8 mouse cellular contexts compared by ENCODE assay signal in the genomic region with DNA sequence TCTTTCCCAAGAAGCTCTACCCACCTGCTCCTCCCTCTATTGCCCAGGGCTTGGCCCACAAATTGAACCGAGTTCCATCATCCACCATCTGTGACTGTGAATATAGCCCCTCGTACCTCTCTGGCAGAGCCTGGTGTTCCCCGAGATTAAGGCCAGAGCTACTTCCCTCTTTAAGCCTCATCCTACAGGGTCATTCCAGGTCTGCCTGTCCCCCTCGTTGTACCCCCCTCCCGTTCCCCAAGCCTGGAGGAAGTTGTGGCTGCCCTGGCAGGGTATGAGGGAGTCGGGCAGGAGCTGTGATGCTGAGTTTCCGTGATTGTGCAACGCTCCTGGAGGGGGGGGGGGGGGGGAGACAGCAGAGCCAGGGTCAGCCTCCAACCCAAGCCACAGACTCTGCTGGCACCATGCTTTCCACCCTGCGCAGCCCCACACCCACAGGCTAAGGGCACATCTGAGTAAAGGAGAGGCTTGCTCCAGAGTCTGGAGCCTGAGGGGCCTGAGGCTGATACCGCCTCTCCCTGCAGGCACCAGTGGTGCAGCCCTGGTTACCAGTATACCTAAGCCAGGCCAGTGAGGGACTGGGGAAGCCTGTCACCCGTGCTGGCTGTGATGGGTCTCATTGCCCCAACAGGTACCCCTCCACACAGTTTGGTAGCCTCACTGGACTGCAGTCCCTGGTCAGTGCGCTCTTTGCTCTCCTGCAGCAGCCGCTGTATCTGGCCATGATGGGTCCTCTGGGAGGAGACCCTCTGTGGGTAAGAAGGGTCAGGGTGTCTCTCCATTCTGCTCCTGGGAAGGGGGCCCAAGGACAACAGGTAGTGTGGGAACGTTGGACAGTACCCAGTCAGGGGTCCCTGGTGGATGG. TPM values are rescaled to one million over a fixed set of nuclear protein-coding genes. Genes with fewer than 3 reads are reported as not detected.
DNase-seq lines count a peak whose midpoint lies in the region; ATAC-seq lines count a peak whose summit lies in the region.

No protein-coding gene starts in this region.

- DNase-seq in thymus, postnatal 4 days: peak; percentile 41
- DNase-seq in thymus, adult 18-20 months: no peak
- no peak for DNase-seq in frontal cortex, postnatal 36 days (ENCODE audit: low spot score in 2 of 2)
- DNase-seq in layer of hippocampus, adult 8-10 months (ENCODE audit: low spot score in 2 of 2): no peak

- peaks cover 25% of the 10 kb centered on the region for H3K36me3 ChIP-seq in forebrain, embryonic 12.5 days (replicated peaks)
- H3K36me3 ChIP-seq in forebrain, embryonic 15.5 days: peaks cover 14% of the 10 kb centered on the region
- no peaks in the 10 kb centered on the region for H3K36me3 ChIP-seq in liver, embryonic 12.5 days
- H3K36me3 ChIP-seq in stomach, embryonic 16.5 days (ENCODE audit: control insufficient read depth, insufficient read depth, low read length): no peaks in the 10 kb centered on the region

- H3K4me3 ChIP-seq in forebrain, embryonic 12.5 days (replicated peaks): no peak overlapping the region
- no peak overlapping the region for H3K4me3 ChIP-seq in forebrain, embryonic 15.5 days
- no peak overlapping the region for H3K4me3 ChIP-seq in liver, embryonic 12.5 days
- no peak overlapping the region for H3K4me3 ChIP-seq in stomach, embryonic 16.5 days (replicated peaks; ENCODE audit: low read length)

- 76% methylated on average over 14 of the region's 14 CpGs for WGBS in forebrain, embryonic 12.5 days
- WGBS in forebrain, embryonic 15.5 days: 75% methylated on average over 13 of the region's 14 CpGs
- WGBS in liver, embryonic 12.5 days (ENCODE audit: insufficient replicate concordance): 39% methylated on average over 12 of the region's 14 CpGs
- 70% methylated on average over 12 of the region's 14 CpGs for WGBS in stomach, embryonic 16.5 days

- no peak overlapping the region for H3K4me2 ChIP-seq in forebrain, embryonic 12.5 days
- no peak overlapping the region for H3K4me2 ChIP-seq in forebrain, embryonic 15.5 days (replicated peaks)
- no peak overlapping the region for H3K4me2 ChIP-seq in liver, embryonic 12.5 days
- H3K4me2 ChIP-seq in stomach, embryonic 16.5 days (ENCODE audit: low read depth, low read length): no peak overlapping the region

- no peaks in the 10 kb centered on the region for H3K9me3 ChIP-seq in forebrain, embryonic 12.5 days
- no peaks in the 10 kb centered on the region for H3K9me3 ChIP-seq in forebrain, embryonic 15.5 days
- H3K9me3 ChIP-seq in liver, embryonic 12.5 days (replicated peaks): no peaks in the 10 kb centered on the region
- H3K9me3 ChIP-seq in stomach, embryonic 16.5 days (replicated peaks; ENCODE audit: control insufficient read depth, low read length): no peaks in the 10 kb centered on the region

- no peak for ATAC-seq in forebrain, embryonic 12.5 days (ENCODE audit: low FRiP score)
- ATAC-seq in forebrain, embryonic 15.5 days (replicated peaks): no peak
- ATAC-seq in liver, embryonic 12.5 days: 0 out of 2 replicates have a peak, but pooled peaks have one; percentile 2
- peak; percentile 22; the same call in 1 of the 2 replicates for ATAC-seq in stomach, embryonic 16.5 days (ENCODE audit: insufficient read depth, low FRiP score)

- 0 out of 2 replicates have a peak, but pooled peaks cover 3% of the 10 kb centered on the region for H3K27me3 ChIP-seq in forebrain, embryonic 12.5 days
- no peaks in the 10 kb centered on the region for H3K27me3 ChIP-seq in forebrain, embryonic 15.5 days
- 0 out of 2 replicates have a peak, but pooled peaks cover 8% of the 10 kb centered on the region for H3K27me3 ChIP-seq in liver, embryonic 12.5 days (replicated peaks)
- no peaks in the 10 kb centered on the region for H3K27me3 ChIP-seq in stomach, embryonic 16.5 days (ENCODE audit: control insufficient read depth, insufficient read depth, low read length)

- no peak overlapping the region for H3K27ac ChIP-seq in forebrain, embryonic 12.5 days
- H3K27ac ChIP-seq in forebrain, embryonic 15.5 days (replicated peaks): no peak overlapping the region
- no peak overlapping the region for H3K27ac ChIP-seq in liver, embryonic 12.5 days
- no peak overlapping the region for H3K27ac ChIP-seq in stomach, embryonic 16.5 days (ENCODE audit: low read length)

- peak overlapping the region; percentile 25; the same call in 1 of the 2 replicates for H3K9ac ChIP-seq in forebrain, embryonic 12.5 days
- no peak overlapping the region for H3K9ac ChIP-seq in forebrain, embryonic 15.5 days (replicated peaks)
- H3K9ac ChIP-seq in liver, embryonic 12.5 days: no peak overlapping the region
- peak overlapping the region; percentile 21; the same call in 1 of the 2 replicates for H3K9ac ChIP-seq in stomach, embryonic 16.5 days (ENCODE audit: low read length)

- peaks cover 16% of the 10 kb centered on the region for H3K4me1 ChIP-seq in forebrain, embryonic 12.5 days
- peaks cover 12% of the 10 kb centered on the region for H3K4me1 ChIP-seq in forebrain, embryonic 15.5 days
- peaks cover 41% of the 10 kb centered on the region for H3K4me1 ChIP-seq in liver, embryonic 12.5 days
- H3K4me1 ChIP-seq in stomach, embryonic 16.5 days (ENCODE audit: control insufficient read depth, insufficient read depth, low read length): peaks cover 17% of the 10 kb centered on the region

RNA-seq across cellular contexts. Expression of a gene that starts 16.5 kb away (rescaled TPM):
- 95.5 and 96.1 TPM in 2 replicates for polyA plus RNA-seq in forebrain, embryonic 12.5 days (2016; fragmentation: Nextera tagmentation; extraction: Ambion mirVana)
- polyA plus RNA-seq in forebrain, embryonic 15.5 days (2015; fragmentation: Nextera tagmentation; extraction: Ambion mirVana): 92.4 and 97.7 TPM in 2 replicates
- 65.7 and 69.3 TPM in 2 replicates for polyA plus RNA-seq in liver, embryonic 12.5 days (2016; fragmentation: Nextera tagmentation; extraction: Ambion mirVana)
- 59.1 and 63.1 TPM in 2 replicates for polyA plus RNA-seq in stomach, embryonic 16.5 days (2015; fragmentation: Nextera tagmentation; extraction: Ambion mirVana)
- total RNA-seq in layer of hippocampus, adult 8-10 months (2022): 100 to 1,000 TPM; 264 to 282 (median 275) TPM

RNA-seq across cellular contexts. Expression of a gene that starts 39.9 kb away (rescaled TPM):
- 11.4 TPM in 2 replicates for polyA plus RNA-seq in forebrain, embryonic 12.5 days (2016; fragmentation: Nextera tagmentation; extraction: Ambion mirVana)
- 12.1 and 12.6 TPM in 2 replicates for polyA plus RNA-seq in forebrain, embryonic 15.5 days (2015; fragmentation: Nextera tagmentation; extraction: Ambion mirVana)
- 5.9 and 6.3 TPM in 2 replicates for polyA plus RNA-seq in liver, embryonic 12.5 days (2016; fragmentation: Nextera tagmentation; extraction: Ambion mirVana)
- 4.1 and 5.0 TPM in 2 replicates for polyA plus RNA-seq in stomach, embryonic 16.5 days (2015; fragmentation: Nextera tagmentation; extraction: Ambion mirVana)
- total RNA-seq in layer of hippocampus, adult 8-10 months (2022): 10 to 100 TPM; 42.6 to 55.5 (median 52.7) TPM

RNA-seq across cellular contexts. Expression of a gene that starts 58.0 kb away (rescaled TPM):
- 3.0 and 3.9 TPM in 2 replicates for polyA plus RNA-seq in forebrain, embryonic 12.5 days (2016; fragmentation: Nextera tagmentation; extraction: Ambion mirVana)
- 3.1 and 3.3 TPM in 2 replicates for polyA plus RNA-seq in forebrain, embryonic 15.5 days (2015; fragmentation: Nextera tagmentation; extraction: Ambion mirVana)
- 5.2 TPM in 2 replicates for polyA plus RNA-seq in liver, embryonic 12.5 days (2016; fragmentation: Nextera tagmentation; extraction: Ambion mirVana)
- 6.2 and 6.7 TPM in 2 replicates for polyA plus RNA-seq in stomach, embryonic 16.5 days (2015; fragmentation: Nextera tagmentation; extraction: Ambion mirVana)
- 1 to 10 TPM; 1.1 to 1.6 (median 1.4) TPM for total RNA-seq in layer of hippocampus, adult 8-10 months (2022)

RNA-seq across cellular contexts. Expression of a gene that starts 59.4 kb away (rescaled TPM):
- polyA plus RNA-seq in forebrain, embryonic 12.5 days (2016; fragmentation: Nextera tagmentation; extraction: Ambion mirVana): 21.5 and 25.4 TPM in 2 replicates
- polyA plus RNA-seq in forebrain, embryonic 15.5 days (2015; fragmentation: Nextera tagmentation; extraction: Ambion mirVana): 47.2 and 47.4 TPM in 2 replicates
- 15.0 and 15.8 TPM in 2 replicates for polyA plus RNA-seq in liver, embryonic 12.5 days (2016; fragmentation: Nextera tagmentation; extraction: Ambion mirVana)
- 20.6 and 24.2 TPM in 2 replicates for polyA plus RNA-seq in stomach, embryonic 16.5 days (2015; fragmentation: Nextera tagmentation; extraction: Ambion mirVana)
- 10 to 100 TPM; 45.1 to 54.5 (median 50.2) TPM for total RNA-seq in layer of hippocampus, adult 8-10 months (2022)

Comparison
In these comparisons a context has a peak if more than half of its experiments do, and no peak if none do; other contexts are left out.
1. H3K9ac ChIP-seq: peak in forebrain, embryonic 12.5 days (single experiment) and stomach, embryonic 16.5 days (single experiment); none in forebrain, embryonic 15.5 days (single experiment) and liver, embryonic 12.5 days (single experiment).
2. ATAC-seq: peak in liver, embryonic 12.5 days (single experiment) and stomach, embryonic 16.5 days (single experiment); none in forebrain, embryonic 12.5 days (single experiment) and forebrain, embryonic 15.5 days (single experiment).